Mouse (Mus musculus) liver, embryonic 15.5 days (tissue): ENCODE results near the gene Skor1. TPM values are rescaled to one million over a fixed set of nuclear protein-coding genes. Genes with fewer than 3 reads are reported as not detected.

Experiments
- ATAC-seq: fragments of 200-750 bp; cut with Nextera tagmentation; 2 replicates; pipeline ENCODE4 v1.8.0; 2017; ENCODE audit warnings: moderate number of reproducible peaks, mild to moderate bottlenecking, moderate library complexity; ENCODE audit not compliant: insufficient read depth
- H3K27ac ChIP-seq: fragments of 300-500 bp; sonication (generic); replicated peaks from 2 replicates; pipeline ENCODE4 v1.5.1; 2015; ENCODE audit warnings: mild to moderate bottlenecking, inconsistent platforms
- H3K27me3 ChIP-seq: fragments of 300-500 bp; sonication (generic); 2 replicates; pipeline ENCODE4 v1.6.1; 2015; ENCODE audit warnings: mild to moderate bottlenecking, inconsistent platforms
- H3K36me3 ChIP-seq: fragments of 300-500 bp; sonication (generic); replicated peaks from 2 replicates; pipeline ENCODE4 v1.6.1; 2015; ENCODE audit warnings: moderate library complexity, mild to moderate bottlenecking, inconsistent platforms
- H3K4me1 ChIP-seq: fragments of 300-500 bp; sonication (generic); replicated peaks from 2 replicates; pipeline ENCODE4 v1.6.1; 2015; ENCODE audit warnings: inconsistent platforms
- H3K4me2 ChIP-seq: fragments of 300-500 bp; sonication (generic); 2 replicates; pipeline ENCODE4 v1.6.1; 2015; ENCODE audit warnings: moderate library complexity, mild to moderate bottlenecking, inconsistent platforms
- H3K4me3 ChIP-seq: fragments of 300-500 bp; sonication (generic); replicated peaks from 2 replicates; pipeline ENCODE4 v1.5.1; 2015; ENCODE audit warnings: mild to moderate bottlenecking, inconsistent platforms
- H3K9ac ChIP-seq: fragments of 300-500 bp; sonication (generic); 2 replicates; pipeline ENCODE4 v1.6.1; 2015; ENCODE audit warnings: moderate library complexity, mild to moderate bottlenecking, inconsistent platforms
- H3K9me3 ChIP-seq: fragments of 300-500 bp; sonication (generic); replicated peaks from 2 replicates; pipeline ENCODE4 v1.6.1; 2016; ENCODE audit warnings: inconsistent platforms
- WGBS: fragments of 180-500 bp; shearing (Covaris S2); methylation state at CpG from one replicate; pipeline ENCODE4 v1.1.7; 2015; ENCODE audit warnings: mixed read lengths; ENCODE audit not compliant: insufficient replicate concordance; 5-methylcytosine and 5-hydroxymethylcytosine counted together
- polyA plus RNA-seq: library from polyadenylated mRNA; unstranded; fragments of >200 nt; fragmentation: Nextera tagmentation; extraction: Ambion mirVana; gene quantifications from 2 replicates; pipeline ENCODE4 v1.2.1, GENCODE M21; 2015

Gene Skor1
- polyA plus RNA-seq, 1 experiment from 2014 or later: not detected

GRCm38 (mm10) chr9:63149372-63149766, 608 bp upstream of the Skor1 start:
- ATAC-seq: no peak
- Histone ChIP-seq H3K27me3 (peaks cover 99% of the 10 kb centered on the region), H3K27ac (no peak overlapping the region), H3K36me3 (no peaks in the 10 kb centered on the region), H3K9ac (no peak overlapping the region), H3K4me3 (peak overlapping the region; percentile 41; the same call in 1 of the 2 replicates), H3K4me1 (peaks cover 33% of the 10 kb centered on the region), H3K4me2 (peak overlapping the region; percentile 60), H3K9me3 (no peaks in the 10 kb centered on the region)
- WGBS: 5% methylated on average over 20 of the region's 20 CpGs

DNA sequence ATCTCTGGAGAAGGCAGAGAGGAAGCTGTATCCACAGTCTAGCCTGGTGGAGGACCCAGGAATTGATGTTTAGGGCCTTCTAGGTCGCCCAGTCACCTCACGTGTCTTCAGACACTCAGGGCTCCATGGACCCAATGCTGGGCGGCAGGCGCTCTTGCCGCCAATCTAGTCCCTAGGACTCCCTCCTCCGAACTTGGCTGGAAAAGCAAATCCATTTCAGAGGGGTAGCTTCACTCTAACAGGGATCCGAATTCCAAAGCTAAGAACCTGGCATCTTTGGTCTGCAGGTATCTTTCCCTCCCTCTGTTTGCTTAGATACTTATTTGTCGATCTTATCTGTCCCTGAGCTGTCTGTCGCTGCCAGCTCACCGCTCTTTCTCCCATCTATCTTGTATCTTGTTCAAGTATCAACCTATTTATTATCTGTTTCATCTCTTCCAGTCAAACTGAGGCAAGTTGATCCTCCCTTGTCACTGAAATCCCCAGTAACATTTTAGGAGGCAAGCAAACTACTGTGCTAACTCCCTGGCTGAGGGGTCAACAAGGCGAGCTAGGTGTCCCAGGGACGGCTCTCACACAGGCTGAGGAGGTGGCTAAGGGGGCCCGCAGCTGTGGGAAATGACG, 863 bp downstream of the Skor1 start:
- no peak overlapping the region for H3K4me3 ChIP-seq
- no peak overlapping the region for H3K27ac ChIP-seq
- H3K27me3 ChIP-seq: peaks cover 100% of the 10 kb centered on the region
- no peak for ATAC-seq
- 2% methylated on average over 14 of the region's 14 CpGs for WGBS
- H3K9ac ChIP-seq: no peak overlapping the region
- no peaks in the 10 kb centered on the region for H3K36me3 ChIP-seq
- no peak overlapping the region for H3K4me2 ChIP-seq
- peaks cover 39% of the 10 kb centered on the region for H3K4me1 ChIP-seq
- H3K9me3 ChIP-seq: no peaks in the 10 kb centered on the region

DNA sequence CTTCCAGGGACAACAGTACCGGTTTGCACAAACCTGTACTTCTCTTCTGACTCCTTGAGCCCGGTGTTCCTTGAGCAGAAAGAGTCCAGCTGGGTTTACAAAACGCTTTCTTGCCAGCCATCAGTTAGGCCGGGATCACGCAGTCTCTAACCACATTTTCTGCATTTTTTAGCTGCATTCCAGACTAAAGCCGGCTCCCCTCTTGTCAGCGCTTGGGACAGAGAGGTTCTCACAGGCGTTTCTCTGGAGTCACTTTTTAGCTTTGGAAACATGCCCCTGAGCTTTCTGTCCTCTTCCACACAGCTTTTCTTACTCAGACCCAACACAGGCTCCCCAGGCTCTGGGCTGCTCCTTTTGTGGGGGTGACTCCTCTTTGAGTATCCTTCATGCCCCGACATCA, 1.5 kb downstream of the Skor1 start:
- peaks cover 100% of the 10 kb centered on the region for H3K27me3 ChIP-seq
- H3K36me3 ChIP-seq: no peaks in the 10 kb centered on the region
- no peak overlapping the region for H3K27ac ChIP-seq
- H3K9ac ChIP-seq: no peak overlapping the region
- H3K4me1 ChIP-seq: peaks cover 39% of the 10 kb centered on the region
- H3K9me3 ChIP-seq: no peaks in the 10 kb centered on the region
- whole genome bisulfite sequencing: 2% methylated on average over 9 of the region's 9 CpGs
- ATAC-seq: no peak
- H3K4me2 ChIP-seq: no peak overlapping the region
- H3K4me3 ChIP-seq: no peak overlapping the region

DNA sequence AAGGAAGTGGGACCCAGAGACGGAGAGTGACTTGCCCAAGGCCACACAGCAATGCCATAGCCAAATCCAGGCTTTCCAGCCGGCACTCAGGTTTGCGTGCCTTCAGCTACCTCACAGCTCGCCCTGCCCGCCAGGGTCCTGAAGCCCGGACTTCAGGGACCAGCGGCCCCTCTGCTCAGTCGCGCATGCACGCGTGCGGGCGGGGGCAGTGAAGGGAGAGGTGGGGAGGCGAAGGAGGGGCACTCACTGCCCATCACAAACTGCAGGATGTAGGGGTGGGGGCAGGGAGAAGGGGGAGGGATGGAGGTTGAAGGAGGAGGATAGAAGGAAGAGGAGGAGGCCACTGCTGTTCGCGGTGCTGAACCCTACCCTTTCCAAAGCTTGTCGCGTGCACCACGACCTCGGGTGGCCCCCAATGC, 1.9 kb downstream of the Skor1 start:
- Histone ChIP-seq H3K9me3 (no peaks in the 10 kb centered on the region), H3K27me3 (peaks cover 100% of the 10 kb centered on the region), H3K4me1 (peaks cover 39% of the 10 kb centered on the region), H3K36me3 (no peaks in the 10 kb centered on the region), H3K4me2 (peak overlapping the region; percentile 39), H3K4me3 (peak overlapping the region; percentile 12; the same call in 1 of the 2 replicates), H3K27ac (no peak overlapping the region), H3K9ac (no peak overlapping the region)
- ATAC-seq: no peak
- WGBS: 0% methylated on average over 20 of the region's 20 CpGs

DNA sequence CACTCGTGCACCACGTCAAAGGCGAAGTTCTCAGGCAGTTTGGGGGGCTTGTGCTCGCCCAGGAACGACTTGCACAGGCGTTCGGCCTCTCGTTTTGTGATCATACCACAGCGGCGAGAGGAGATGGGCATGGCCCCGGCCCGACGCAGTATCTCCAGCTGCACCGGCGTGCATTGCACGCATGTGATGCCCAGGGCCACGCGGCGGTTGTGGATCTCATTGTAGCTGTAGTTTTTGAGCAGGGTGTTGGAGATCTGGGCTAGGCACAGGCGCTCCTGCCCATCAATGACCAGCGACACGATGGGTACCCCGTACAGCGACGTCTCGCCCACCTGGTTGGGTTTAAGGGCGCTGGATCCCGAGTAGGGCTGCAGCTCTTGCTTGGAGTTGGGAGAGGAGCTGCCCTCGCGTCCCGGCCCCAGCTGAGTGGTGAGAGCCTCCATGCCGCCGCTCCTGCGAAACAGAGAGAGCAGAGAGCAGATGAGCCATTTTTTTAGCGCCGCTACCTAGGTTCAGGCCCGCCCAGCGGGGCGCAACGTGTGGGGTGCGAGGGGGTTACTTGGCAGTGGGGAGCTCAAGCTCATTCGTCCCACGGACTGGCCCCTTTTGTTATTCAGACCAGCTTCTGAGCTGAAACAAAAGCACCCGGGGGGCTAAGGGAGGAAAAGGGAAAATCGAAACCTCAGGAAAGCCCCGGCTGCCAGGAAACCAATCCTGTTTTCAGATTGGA, 2.5 kb downstream of the Skor1 start:
- WGBS: 2% methylated on average over 46 of the region's 46 CpGs
- Histone ChIP-seq H3K9ac (no peak overlapping the region), H3K4me1 (peaks cover 39% of the 10 kb centered on the region), H3K9me3 (no peaks in the 10 kb centered on the region), H3K36me3 (no peaks in the 10 kb centered on the region), H3K27me3 (peaks cover 100% of the 10 kb centered on the region), H3K4me2 (peak overlapping the region; percentile 39), H3K27ac (no peak overlapping the region), H3K4me3 (peak overlapping the region; percentile 12; the same call in 1 of the 2 replicates)
- no peak for ATAC-seq

DNA sequence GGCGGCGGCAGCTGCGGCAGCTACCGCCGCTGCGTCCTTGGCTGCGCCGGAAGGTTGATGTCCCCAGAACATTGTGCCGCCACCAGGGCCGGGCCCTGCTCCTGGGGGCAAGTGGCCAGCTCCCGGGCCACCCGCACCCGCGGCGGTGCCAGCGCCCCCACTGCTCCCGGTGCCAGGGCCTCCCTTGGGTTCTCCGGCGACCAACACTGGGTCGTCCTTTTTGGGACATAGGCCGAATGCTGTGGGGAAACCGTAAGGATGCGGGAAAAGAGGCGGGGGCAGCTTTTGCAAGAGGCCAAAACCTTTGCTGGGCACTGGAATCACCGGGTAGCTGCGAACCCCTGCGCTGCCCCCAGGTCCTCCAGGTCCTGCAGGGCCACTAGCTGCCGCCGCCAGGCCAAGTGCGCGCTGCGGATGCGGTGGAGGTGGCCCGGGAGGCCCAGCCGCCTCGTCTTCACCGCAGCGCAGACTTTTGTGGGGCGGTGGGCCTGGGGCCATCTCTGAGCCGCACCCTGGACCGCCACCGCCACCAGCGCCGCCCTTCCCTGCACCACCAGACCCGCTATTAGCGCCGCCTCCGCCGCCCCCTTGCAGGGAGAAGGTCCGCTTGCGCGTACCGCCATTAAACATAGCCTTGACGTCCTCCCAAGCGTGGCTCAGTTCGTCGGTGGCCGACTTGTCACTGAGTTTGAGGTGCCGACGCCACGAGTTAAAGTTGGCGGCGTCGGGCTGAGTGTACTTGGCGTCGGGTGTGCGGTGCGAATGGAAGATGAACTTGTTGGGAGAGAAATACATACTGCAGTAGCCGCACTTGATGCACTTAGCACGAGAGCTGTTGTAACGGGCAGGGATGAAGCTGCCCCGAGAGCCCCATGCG, 3.3 kb downstream of the Skor1 start:
- 2% methylated on average over 73 of the region's 73 CpGs for WGBS
- peaks cover 39% of the 10 kb centered on the region for H3K4me1 ChIP-seq
- no peak overlapping the region for H3K27ac ChIP-seq
- H3K36me3 ChIP-seq: no peaks in the 10 kb centered on the region
- no peak for ATAC-seq
- H3K9me3 ChIP-seq: no peaks in the 10 kb centered on the region
- H3K9ac ChIP-seq: no peak overlapping the region
- peak overlapping the region; percentile 39; the same call in 1 of the 2 replicates for H3K4me2 ChIP-seq
- peaks cover 100% of the 10 kb centered on the region for H3K27me3 ChIP-seq
- peak overlapping the region; percentile 10; the same call in 1 of the 2 replicates for H3K4me3 ChIP-seq

- Histone ChIP-seq H3K27ac (no peak overlapping the region), H3K27me3 (peaks cover 100% of the 10 kb centered on the region), H3K9ac (no peak overlapping the region), H3K9me3 (no peaks in the 10 kb centered on the region), H3K4me1 (peaks cover 39% of the 10 kb centered on the region), H3K4me3 (peak overlapping the region; percentile 10; the same call in 1 of the 2 replicates), H3K4me2 (no peak overlapping the region), H3K36me3 (no peaks in the 10 kb centered on the region)
- WGBS: 2% methylated on average over 80 of the region's 80 CpGs
- ATAC-seq: no peak
Measured at GRCm38 (mm10) chr9:63144502-63145248, 4.1 kb downstream of the Skor1 start.

GRCm38 (mm10) chr9:63143641-63144501, 4.9 kb downstream of the Skor1 start:
- no peak overlapping the region for H3K9ac ChIP-seq
- no peak for ATAC-seq
- no peaks in the 10 kb centered on the region for H3K36me3 ChIP-seq
- H3K4me2 ChIP-seq: no peak overlapping the region
- H3K4me3 ChIP-seq: no peak overlapping the region
- peaks cover 100% of the 10 kb centered on the region for H3K27me3 ChIP-seq
- H3K4me1 ChIP-seq: peaks cover 33% of the 10 kb centered on the region
- 2% methylated on average over 47 of the region's 47 CpGs for WGBS
- no peak overlapping the region for H3K27ac ChIP-seq
- no peaks in the 10 kb centered on the region for H3K9me3 ChIP-seq

- Histone ChIP-seq H3K36me3 (no peaks in the 10 kb centered on the region), H3K27ac (no peak overlapping the region), H3K27me3 (peaks cover 100% of the 10 kb centered on the region), H3K9ac (no peak overlapping the region), H3K4me3 (no peak overlapping the region), H3K9me3 (no peaks in the 10 kb centered on the region), H3K4me2 (no peak overlapping the region), H3K4me1 (peaks cover 28% of the 10 kb centered on the region)
- WGBS: 2% methylated on average over 25 of the region's 25 CpGs
- no peak for ATAC-seq
Measured at GRCm38 (mm10) chr9:63143227-63143626, 5.5 kb downstream of the Skor1 start.
